Mouse (Mus musculus) midbrain, embryonic 13.5 days (tissue): Measurements from ENCODE around the gene Arl13b. TPM values are rescaled to one million over a fixed set of nuclear protein-coding genes. Genes with fewer than 3 reads are reported as not detected.
A peak's percentile ranks its signal among the peaks of the same experiment; 100 is the strongest.

Source experiments
- ATAC-seq: fragments of 200-750 bp; cut with Nextera tagmentation; 2 replicates; pipeline ENCODE4 v1.8.0; 2017; ENCODE audit warnings: mild to moderate bottlenecking, moderate TSS enrichment, moderate library complexity
- H3K27ac ChIP-seq: fragments of 300-500 bp; sonication (generic); 2 replicates; pipeline ENCODE4 v1.5.1; 2015; ENCODE audit warnings: inconsistent platforms, mild to moderate bottlenecking, moderate library complexity
- H3K27me3 ChIP-seq: fragments of 300-500 bp; sonication (generic); 2 replicates; pipeline ENCODE4 v1.6.1; 2015; ENCODE audit warnings: mild to moderate bottlenecking, inconsistent platforms
- H3K36me3 ChIP-seq: fragments of 300-500 bp; sonication (generic); 2 replicates; pipeline ENCODE4 v1.6.1; 2015; ENCODE audit warnings: mild to moderate bottlenecking, inconsistent platforms
- H3K4me1 ChIP-seq: fragments of 300-500 bp; sonication (generic); replicated peaks from 2 replicates; pipeline ENCODE4 v1.6.1; 2015; ENCODE audit warnings: inconsistent platforms
- H3K4me2 ChIP-seq: fragments of 300-500 bp; sonication (generic); replicated peaks from 2 replicates; pipeline ENCODE4 v1.6.1; 2015; ENCODE audit warnings: moderate library complexity, mild to moderate bottlenecking, inconsistent platforms
- H3K4me3 ChIP-seq: fragments of 300-500 bp; sonication (generic); replicated peaks from 2 replicates; pipeline ENCODE4 v1.5.1; 2015; ENCODE audit warnings: mild to moderate bottlenecking, inconsistent platforms
- H3K9ac ChIP-seq: fragments of 300-500 bp; sonication (generic); replicated peaks from 2 replicates; pipeline ENCODE4 v1.6.1; 2015; ENCODE audit warnings: mild to moderate bottlenecking, inconsistent platforms
- H3K9me3 ChIP-seq: fragments of 300-500 bp; sonication (generic); 2 replicates; pipeline ENCODE4 v1.6.1; 2016; ENCODE audit warnings: mild to moderate bottlenecking, inconsistent platforms
- WGBS: fragments of 180-500 bp; shearing (Covaris S2); methylation state at CpG from one replicate; pipeline ENCODE4 v1.1.7; 2015; 5-methylcytosine and 5-hydroxymethylcytosine counted together
- polyA plus RNA-seq: library from polyadenylated mRNA; unstranded; fragments of >200 nt; fragmentation: Nextera tagmentation; extraction: Ambion mirVana; gene quantifications from 2 replicates; pipeline ENCODE4 v1.2.1, GENCODE M21; 2015

Gene Arl13b
- polyA plus RNA-seq, 1 experiment from 2014 or later = 13.3 TPM

DNA sequence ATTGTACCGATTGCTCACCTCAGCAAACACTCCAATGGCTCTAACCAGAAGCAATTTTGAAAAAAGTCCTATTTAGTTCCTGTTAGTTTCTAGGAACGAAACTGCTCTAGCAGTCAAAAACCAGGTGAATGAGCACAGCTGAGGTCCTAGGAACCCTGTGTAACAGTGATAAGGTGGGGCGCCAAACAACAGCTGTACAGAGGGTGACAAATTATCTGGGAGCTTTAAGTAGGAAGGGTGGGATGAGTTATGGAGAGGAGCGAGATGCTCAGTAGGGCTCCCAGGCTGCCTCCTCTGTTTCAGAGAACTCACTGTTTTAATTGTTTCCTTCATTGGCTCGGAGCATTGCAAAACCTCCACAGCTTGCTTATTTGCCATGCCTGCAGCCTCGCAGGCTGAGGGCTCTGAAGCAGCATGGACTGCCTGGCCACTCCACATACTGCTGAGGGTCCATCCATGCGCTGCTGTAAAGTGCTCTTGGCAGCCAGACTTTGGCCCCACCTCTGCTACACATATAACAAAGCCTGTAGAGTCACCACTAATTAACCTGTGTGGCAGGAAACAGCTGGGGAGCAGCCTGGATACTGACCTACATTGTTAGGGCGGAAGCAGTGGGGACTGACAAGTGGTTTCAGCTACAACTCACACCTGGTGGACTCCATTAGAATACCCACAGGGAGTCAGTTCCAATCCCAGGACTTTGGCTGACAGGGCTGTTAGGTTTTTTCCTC is 39.4 kb downstream of the Arl13b start:
- H3K36me3 ChIP-seq = peaks cover 20% of the 10 kb centered on the region
- no peak overlapping the region for H3K4me3 ChIP-seq
- 0 out of 2 replicates have a peak, but pooled peaks have one; percentile 37 for ATAC-seq
- no peaks in the 10 kb centered on the region for H3K9me3 ChIP-seq
- 63% methylated on average over 8 of the region's 8 CpGs for WGBS
- no peaks in the 10 kb centered on the region for H3K27me3 ChIP-seq
- no peak overlapping the region for H3K9ac ChIP-seq
- H3K4me1 ChIP-seq = peaks cover 5% of the 10 kb centered on the region; the same call in 1 of the 2 replicates
- H3K27ac ChIP-seq = no peak overlapping the region
- no peak overlapping the region for H3K4me2 ChIP-seq

DNA sequence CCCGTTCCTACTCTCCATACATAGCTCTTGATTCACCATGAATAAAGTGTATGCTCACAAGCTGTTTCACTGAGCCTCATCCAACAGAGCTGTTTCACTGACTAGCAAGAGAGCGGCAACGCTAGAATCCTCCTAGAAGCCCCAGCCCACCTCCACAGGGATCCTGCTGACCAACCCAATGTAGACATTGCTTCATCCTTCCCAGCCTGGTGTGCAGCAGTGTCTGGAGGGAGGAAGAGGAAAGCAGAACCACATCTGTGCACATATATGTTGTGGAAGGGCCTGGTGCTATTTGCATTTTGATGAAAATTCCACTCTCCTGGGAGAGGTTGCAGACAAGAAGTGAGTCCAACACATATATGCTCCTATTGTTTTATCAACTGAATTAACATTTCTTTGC is 42.2 kb downstream of the Arl13b start:
- WGBS = 94% methylated on average over 3 of the region's 3 CpGs
- Histone ChIP-seq H3K27ac (no peak overlapping the region), H3K4me3 (no peak overlapping the region), H3K36me3 (peaks cover 23% of the 10 kb centered on the region), H3K27me3 (no peaks in the 10 kb centered on the region), H3K4me1 (peaks cover 5% of the 10 kb centered on the region; the same call in 1 of the 2 replicates), H3K9ac (no peak overlapping the region), H3K9me3 (no peaks in the 10 kb centered on the region), H3K4me2 (no peak overlapping the region)
- ATAC-seq = no peak

DNA sequence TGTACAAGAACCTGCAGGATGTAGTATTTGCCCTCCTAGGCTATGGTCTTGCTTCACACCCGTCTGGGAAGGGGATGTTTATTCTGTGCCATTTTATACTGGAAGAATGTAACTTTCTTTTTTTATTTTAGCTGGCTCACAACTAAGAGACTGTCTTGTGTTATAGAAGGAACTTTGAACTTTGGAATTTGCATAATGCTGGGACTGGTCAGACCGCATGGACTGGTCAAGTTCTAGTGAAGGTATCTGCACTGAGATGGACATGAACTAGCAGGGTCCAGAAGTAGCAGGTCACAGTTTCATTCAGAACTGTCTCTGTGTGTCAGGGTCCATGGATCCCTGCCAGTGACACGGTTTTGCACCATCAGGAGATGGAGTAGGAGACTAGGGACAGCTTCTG is 47.0 kb downstream of the Arl13b start:
- no peak for ATAC-seq
- WGBS = 91% methylated on average over 3 of the region's 3 CpGs
- H3K36me3 ChIP-seq = peaks cover 31% of the 10 kb centered on the region
- no peaks in the 10 kb centered on the region for H3K4me1 ChIP-seq
- no peak overlapping the region for H3K4me3 ChIP-seq
- H3K4me2 ChIP-seq = no peak overlapping the region
- H3K9ac ChIP-seq = no peak overlapping the region
- H3K27me3 ChIP-seq = no peaks in the 10 kb centered on the region
- no peak overlapping the region for H3K27ac ChIP-seq
- no peaks in the 10 kb centered on the region for H3K9me3 ChIP-seq

DNA sequence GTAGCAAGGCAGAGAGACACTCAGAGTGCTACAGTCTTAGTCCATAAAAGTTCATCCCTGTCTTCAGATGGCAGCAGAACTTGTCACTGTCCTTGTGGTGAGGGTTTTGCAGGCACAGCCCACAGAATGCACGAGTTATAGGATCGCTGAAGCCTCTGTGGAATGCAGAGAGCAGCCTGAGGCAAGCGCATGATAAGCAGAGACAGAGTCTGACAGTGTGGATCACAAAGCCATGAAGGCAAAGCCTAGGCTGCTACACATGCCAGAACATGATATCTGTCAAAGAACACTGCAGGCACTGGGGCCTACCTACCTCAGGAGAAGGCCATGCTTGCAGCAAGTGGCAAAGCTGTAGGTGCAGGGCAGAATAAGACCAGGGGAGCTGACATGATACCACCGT is 47.4 kb downstream of the Arl13b start:
- Histone ChIP-seq H3K36me3 (peaks cover 27% of the 10 kb centered on the region), H3K27me3 (no peaks in the 10 kb centered on the region), H3K9me3 (no peaks in the 10 kb centered on the region), H3K4me1 (no peaks in the 10 kb centered on the region), H3K4me3 (no peak overlapping the region), H3K9ac (no peak overlapping the region), H3K27ac (no peak overlapping the region), H3K4me2 (no peak overlapping the region)
- no peak for ATAC-seq
- 89% methylated on average over 4 of the region's 4 CpGs for WGBS

DNA sequence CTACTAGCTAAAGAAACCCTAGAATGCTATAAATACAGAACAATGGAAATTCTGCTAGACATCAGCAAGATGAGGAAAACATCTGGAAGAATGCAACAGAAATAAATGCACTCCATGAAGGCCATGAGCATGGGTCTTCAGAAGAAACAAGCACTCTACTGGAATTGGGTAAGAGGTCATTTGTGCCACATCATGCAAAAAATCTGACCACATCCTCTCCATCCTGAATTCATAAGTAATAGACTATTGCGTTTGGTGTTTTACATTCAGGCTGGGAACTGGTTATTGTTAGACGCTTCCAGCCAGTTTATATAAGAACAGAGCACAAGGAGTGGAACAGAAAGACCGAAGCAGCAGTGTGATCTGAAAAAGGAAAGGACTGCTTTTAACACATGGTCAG is 48.0 kb downstream of the Arl13b start:
- Histone ChIP-seq H3K9ac (no peak overlapping the region), H3K4me2 (no peak overlapping the region), H3K4me1 (no peaks in the 10 kb centered on the region), H3K27ac (no peak overlapping the region), H3K27me3 (no peaks in the 10 kb centered on the region), H3K4me3 (no peak overlapping the region), H3K9me3 (no peaks in the 10 kb centered on the region), H3K36me3 (peaks cover 25% of the 10 kb centered on the region)
- ATAC-seq = no peak
- WGBS = 98% methylated on average over 3 of the region's 3 CpGs

DNA sequence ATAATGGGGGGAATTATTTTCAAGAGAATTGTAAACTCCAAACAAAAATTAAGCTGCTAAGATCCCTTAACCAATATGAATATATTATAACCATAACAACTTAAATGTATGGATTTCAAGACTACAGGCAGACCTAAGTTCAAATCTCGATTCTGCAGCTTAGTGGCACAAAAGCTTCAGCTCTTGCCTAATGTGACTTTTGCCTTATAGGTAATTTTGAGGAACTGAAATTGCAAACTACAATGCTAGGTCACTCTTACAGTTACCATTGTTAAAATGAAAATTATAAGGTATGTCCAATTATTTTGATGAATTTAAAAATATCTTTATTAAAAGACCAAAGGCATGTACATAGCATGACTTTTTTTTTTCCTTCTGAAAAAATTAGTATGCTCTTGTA is 50.2 kb downstream of the Arl13b start:
- no peak overlapping the region for H3K4me3 ChIP-seq
- no peak for ATAC-seq
- H3K4me2 ChIP-seq = no peak overlapping the region
- no peak overlapping the region for H3K9ac ChIP-seq
- H3K27me3 ChIP-seq = no peaks in the 10 kb centered on the region
- no peak overlapping the region for H3K27ac ChIP-seq
- H3K36me3 ChIP-seq = peaks cover 21% of the 10 kb centered on the region
- H3K4me1 ChIP-seq = no peaks in the 10 kb centered on the region
- no peaks in the 10 kb centered on the region for H3K9me3 ChIP-seq
- 81% methylated on average over 1 of the region's 1 CpGs for WGBS

DNA sequence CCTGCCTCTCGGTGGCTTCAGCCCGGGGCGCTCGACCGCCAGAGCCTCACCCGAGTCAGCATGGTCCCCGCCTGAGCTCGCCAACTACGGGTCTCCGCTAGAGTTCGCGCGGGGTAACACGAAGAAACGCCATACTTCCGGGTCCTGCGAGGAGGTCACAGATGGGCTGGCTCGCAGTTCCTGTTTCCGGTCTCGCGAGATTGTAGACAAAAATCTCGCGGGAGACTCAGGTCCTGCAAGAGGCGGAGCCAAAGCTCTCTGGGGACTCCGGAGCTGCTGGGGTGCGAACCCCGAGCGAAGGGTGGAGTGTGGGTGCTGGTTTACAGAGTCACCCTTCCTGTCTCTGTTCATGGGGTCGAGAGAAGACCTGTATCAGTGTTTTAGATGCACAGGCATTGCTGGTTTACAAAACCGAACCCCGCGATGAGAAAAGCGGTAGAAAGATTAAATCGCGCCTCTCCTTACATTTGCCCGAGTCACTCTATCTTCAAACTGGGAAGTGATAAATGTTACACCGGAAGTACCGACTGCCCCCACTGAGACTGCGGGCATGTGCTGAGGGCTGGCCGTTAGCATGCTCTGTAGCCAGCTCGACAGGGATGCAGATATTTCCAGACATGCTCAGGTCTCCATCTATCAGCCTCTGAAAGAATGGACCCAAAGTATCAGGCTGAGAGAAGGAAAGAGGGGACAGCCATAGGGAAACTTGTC is 60.1 kb downstream of the Arl13b start, which contains the start of gene Nsun3:
Gene Nsun3, minus strand, starts transcription at position 198 of the 711 bp plus-strand sequence.
- H3K27ac ChIP-seq = peak within 1 kb of the TSS; percentile 84
- H3K4me3 ChIP-seq = peak within 1 kb of the TSS; percentile 75
- H3K4me2 ChIP-seq = peak within 1 kb of the TSS; percentile 83
- H3K4me1 ChIP-seq = peaks cover 29% of the 10 kb centered on the region
- WGBS = 2% methylated on average over 41 of the region's 41 CpGs
- H3K27me3 ChIP-seq = no peaks in the 10 kb centered on the region
- H3K9me3 ChIP-seq = no peaks in the 10 kb centered on the region
- ATAC-seq = peak; percentile 98
- peak within 1 kb of the TSS; percentile 82 for H3K9ac ChIP-seq
- 0 out of 2 replicates have a peak, but pooled peaks cover 6% of the 10 kb centered on the region for H3K36me3 ChIP-seq

DNA sequence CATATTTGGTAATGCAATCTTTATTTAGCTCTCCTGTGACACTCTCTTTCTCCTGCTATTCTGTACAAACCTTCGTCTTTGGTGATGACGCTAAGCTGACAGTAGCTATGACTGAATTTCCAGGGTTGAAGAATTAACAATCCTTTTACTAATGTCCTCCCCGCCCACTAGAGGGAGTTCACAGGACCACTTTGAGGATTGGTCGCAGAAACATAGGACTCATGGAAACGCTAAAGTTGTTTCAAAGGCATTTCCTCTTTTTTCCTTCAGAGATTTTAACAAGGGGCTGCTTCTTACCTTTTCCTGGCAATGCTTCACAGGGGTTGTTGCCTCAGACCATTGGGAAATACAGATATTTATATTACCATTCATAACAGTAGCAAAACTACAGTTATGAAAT is 64.6 kb downstream of the Arl13b start:
- ATAC-seq = no peak
- Histone ChIP-seq H3K27me3 (no peaks in the 10 kb centered on the region), H3K9me3 (no peaks in the 10 kb centered on the region), H3K36me3 (0 out of 2 replicates have a peak, but pooled peaks cover 12% of the 10 kb centered on the region), H3K4me2 (no peak overlapping the region), H3K4me1 (peaks cover 24% of the 10 kb centered on the region), H3K27ac (no peak overlapping the region), H3K9ac (no peak overlapping the region), H3K4me3 (no peak overlapping the region)
- 66% methylated on average over 5 of the region's 5 CpGs for WGBS

DNA sequence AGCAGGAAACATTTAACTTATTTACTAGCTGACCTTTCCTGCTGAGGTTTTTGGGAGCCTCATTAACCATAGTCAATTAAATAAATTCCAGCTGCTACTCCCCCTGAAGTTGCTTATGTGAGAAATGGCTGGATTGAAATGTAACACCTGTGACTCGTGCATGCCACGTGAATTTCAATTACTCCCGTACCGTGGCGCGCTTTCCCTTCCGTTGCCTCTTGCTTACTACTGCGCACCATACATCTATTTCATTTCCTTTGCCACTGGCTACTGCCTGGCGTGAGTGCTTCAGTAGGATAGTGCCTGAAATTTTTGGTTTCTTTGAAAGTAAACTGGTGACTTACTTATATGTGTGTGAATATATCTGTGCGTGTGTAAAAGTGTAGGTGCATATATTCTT is 68.6 kb downstream of the Arl13b start:
- 84% methylated on average over 10 of the region's 10 CpGs for WGBS
- H3K4me1 ChIP-seq = no peaks in the 10 kb centered on the region
- no peak overlapping the region for H3K27ac ChIP-seq
- H3K36me3 ChIP-seq = peaks cover 15% of the 10 kb centered on the region; the same call in 1 of the 2 replicates
- no peaks in the 10 kb centered on the region for H3K9me3 ChIP-seq
- H3K9ac ChIP-seq = no peak overlapping the region
- no peaks in the 10 kb centered on the region for H3K27me3 ChIP-seq
- H3K4me2 ChIP-seq = no peak overlapping the region
- no peak overlapping the region for H3K4me3 ChIP-seq
- ATAC-seq = no peak

DNA sequence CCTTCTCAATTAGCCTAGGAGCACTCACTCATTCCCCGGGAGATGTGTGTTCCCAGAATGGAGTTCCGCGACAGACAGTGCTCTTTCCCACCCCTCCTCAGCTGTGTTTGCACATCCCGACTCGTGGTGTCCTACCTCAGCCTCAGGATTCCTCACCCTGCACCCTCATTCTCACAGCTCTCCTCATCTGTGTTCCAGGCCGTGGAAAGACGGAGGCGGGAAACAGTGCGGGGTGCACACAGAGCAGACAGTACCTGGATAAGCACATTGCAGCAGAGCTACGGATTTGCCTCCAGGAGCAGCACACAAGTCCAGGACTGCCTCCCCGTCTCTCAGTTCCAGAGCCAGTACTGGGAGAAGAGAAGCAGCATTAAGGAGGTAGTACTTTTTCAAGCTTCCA is 70.8 kb downstream of the Arl13b start:
- Histone ChIP-seq H3K4me1 (no peaks in the 10 kb centered on the region), H3K4me2 (no peak overlapping the region), H3K9ac (no peak overlapping the region), H3K36me3 (peaks cover 4% of the 10 kb centered on the region; the same call in 1 of the 2 replicates), H3K4me3 (no peak overlapping the region), H3K27ac (no peak overlapping the region), H3K9me3 (no peaks in the 10 kb centered on the region), H3K27me3 (no peaks in the 10 kb centered on the region)
- no peak for ATAC-seq
- 77% methylated on average over 11 of the region's 11 CpGs for WGBS

DNA sequence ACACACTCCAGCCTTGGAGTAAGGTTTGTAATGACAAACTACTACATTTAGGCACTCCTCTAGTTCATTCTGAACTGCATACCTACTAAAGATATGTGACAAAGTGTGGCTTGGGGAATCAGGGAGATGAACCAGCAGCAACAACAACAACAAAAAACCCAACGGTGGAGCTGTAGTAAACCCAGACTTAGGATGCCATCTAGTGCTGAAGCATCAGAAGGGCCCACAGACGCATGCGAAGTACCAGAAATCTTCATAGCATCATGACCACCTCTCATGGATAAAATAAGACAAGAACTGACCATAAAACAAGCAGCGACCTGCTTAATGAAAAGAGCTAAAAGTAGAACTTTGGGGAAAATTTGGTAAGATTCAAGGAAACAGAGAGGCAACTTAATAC is 73.4 kb downstream of the Arl13b start:
- Histone ChIP-seq H3K9me3 (no peaks in the 10 kb centered on the region), H3K36me3 (peaks cover 8% of the 10 kb centered on the region), H3K4me1 (no peaks in the 10 kb centered on the region), H3K4me3 (no peak overlapping the region), H3K4me2 (no peak overlapping the region), H3K9ac (no peak overlapping the region), H3K27me3 (no peaks in the 10 kb centered on the region), H3K27ac (no peak overlapping the region)
- 84% methylated on average over 4 of the region's 4 CpGs for WGBS
- no peak for ATAC-seq

DNA sequence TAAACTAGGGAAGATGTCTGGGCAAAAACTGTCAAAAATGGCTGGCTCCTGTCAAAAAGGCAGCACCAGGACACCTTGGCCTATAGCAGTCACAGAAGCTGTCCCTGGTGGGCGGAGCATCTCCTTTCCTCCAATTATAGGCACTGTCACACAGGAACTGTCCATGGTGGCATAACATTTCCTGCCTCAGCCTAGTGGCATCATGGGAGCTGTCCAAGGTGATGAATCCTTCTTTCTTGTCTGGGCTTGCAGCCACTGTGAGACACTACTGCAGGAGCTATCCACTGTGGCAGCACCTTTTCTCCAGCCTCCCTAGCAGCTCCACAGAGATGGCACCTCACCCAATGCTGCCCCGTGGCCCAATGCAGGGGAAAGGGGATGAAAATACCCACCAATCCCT is 88.5 kb downstream of the Arl13b start:
- 95% methylated on average over 2 of the region's 2 CpGs for WGBS
- H3K27me3 ChIP-seq = no peaks in the 10 kb centered on the region
- ATAC-seq = no peak
- no peak overlapping the region for H3K4me2 ChIP-seq
- no peak overlapping the region for H3K27ac ChIP-seq
- H3K4me3 ChIP-seq = no peak overlapping the region
- H3K4me1 ChIP-seq = no peaks in the 10 kb centered on the region
- H3K9me3 ChIP-seq = no peaks in the 10 kb centered on the region
- no peak overlapping the region for H3K9ac ChIP-seq
- H3K36me3 ChIP-seq = peaks cover 6% of the 10 kb centered on the region; the same call in 1 of the 2 replicates
